Mouse (Mus musculus) adrenal gland (tissue): Measurements from ENCODE around the gene Mesp2.

ENCODE experiments used
- intact Hi-C: fragments of 180-260 bp; cut with DNase I; formaldehyde crosslinking; loops from one replicate; pipeline ENCODE4 v1.15.1; 2025

The Mesp2 gene

DNA sequence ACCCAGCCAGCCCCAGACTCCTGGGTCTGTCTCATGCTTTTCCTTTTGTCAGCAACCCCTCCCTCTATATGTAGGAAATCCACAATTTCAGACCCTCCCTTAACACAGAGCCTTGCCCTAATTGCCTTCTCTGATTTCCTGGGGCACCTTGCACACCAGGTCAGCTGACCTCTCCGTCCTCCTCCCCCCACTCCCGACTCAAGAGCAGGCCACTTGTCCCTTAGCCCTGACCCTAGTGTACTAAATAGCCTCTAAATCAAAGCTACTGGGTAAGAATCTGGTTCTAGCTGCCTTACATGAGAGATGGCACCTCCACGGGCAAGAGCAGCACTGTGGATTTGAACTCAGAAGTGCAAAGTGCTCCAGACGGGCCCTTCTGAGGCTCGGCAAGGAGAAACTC, 8.5 kb upstream of the Mesp2 start:
- intact Hi-C loops: no loop called here

DNA sequence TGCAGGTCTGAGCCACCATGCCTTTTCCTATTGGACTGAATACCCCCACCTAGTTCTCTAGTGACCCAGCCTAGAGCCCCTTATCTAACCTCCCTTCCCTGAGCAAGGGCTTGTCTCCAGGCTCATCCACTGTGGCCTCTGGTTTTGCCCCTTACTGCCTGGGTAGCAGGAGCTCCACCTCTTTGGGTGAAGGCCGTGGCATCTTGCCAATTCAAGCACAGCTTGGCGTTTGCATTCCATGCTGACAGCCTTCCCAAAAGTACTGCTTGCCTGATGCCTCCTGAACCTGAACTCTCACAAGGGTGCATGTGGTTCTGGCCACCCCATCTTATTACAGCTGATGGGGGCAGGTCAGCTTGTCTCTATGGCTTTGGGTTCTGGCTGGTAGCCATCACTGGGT, 6.6 kb upstream of the Mesp2 start:
- intact Hi-C loops: no loop called here

DNA sequence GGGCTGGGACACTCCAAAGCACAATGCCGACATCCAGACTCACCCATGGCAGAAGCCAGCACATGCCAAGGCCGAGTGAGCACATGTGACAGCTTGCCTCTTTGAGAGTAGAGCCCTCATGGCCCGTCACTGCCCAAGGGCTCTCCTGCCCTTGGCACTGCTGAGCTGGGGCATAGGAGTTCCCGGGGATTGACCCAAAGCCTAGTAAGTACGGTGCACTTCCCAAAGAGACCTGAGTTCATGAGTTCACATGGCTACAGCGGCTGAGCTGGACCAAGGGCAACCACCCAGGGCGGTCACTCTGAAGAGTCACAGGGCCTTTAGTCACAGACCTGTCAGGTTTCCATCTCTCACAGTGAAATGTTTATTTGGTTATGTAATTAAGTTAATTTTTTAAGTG, 2.0 kb upstream of the Mesp2 start:
- intact Hi-C loops: no loop called here

DNA sequence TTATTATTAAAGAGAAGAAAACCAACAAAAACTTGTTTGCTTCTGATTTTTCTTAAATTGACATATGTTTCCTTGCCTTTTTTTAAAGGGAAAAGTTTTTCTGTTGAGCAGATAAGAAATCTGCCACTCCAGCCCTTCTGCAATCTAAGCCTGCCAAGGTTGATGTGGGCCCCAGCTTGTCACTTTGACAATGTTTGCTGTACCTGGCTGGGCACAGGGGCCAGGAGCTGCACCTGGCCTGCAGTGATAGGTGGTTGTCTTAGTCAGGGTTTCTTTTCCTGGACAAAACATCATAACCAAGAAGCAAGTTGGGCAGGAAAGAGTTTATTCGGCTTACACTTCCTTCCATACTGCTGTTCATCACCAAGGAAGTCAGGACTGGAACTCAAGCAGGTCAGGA, 2.9 kb downstream of the Mesp2 start:
- intact Hi-C loops: no loop called here

DNA sequence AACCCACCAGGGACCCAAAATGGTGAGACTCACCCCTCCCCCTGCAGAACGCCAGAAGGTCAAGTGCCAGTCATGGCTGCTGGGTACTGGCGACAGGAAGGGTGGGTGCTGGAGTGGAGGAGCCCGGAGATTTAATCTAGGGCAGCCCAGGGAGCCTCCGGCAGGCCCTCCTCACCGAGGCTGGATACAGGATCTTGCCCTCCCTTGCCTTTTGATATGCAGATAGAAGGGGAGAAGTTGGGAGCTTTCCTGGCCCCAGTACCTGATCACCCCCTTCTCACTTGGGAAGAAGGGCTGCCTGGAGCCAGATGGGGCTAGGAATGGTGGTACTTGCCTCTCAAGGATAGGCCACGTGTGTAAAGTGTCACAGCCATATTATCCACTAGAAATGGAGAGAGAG, 7.8 kb downstream of the Mesp2 start:
- intact Hi-C loops: no loop called here

DNA sequence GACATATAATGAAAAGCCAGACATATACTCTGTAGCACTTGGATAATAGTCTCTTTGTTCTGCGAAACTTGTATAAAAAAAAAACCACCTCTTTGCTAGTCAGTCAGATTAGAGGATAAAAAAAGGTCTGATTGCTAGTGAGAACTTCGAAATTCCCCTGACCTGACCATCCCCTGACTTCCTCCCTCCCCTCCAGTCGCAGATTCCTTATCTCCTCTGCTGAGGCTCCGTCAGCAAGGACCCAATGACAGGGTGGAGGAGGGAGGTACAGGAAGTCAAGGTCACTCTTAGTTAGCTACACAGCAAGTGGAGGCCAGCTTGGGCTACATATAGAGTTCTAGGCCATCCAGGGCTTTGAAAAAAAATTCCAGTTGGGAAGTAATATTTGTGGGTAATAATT, 9.0 kb downstream of the Mesp2 start:
- intact Hi-C loops: no loop called here

DNA sequence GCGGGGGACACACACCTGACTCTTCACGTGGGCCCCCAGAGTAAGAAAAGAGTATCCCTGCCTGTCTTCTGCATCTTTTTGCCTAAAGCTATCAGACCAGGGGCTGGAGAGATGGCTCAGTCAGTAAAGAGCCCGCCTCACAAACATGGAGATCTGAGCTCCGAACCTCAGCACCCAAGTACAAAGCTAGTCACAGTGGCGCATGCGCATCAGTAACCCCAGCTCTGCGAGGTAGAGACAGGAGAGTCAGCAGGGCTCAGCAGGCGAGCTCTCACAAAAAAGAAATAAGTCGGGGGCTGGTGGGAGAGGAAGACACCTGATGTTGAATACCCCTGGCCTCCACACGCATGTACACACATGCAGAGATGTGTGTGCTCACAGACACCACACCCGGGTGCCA, 9.5 kb downstream of the Mesp2 start:
- intact Hi-C loops: no loop called here

DNA sequence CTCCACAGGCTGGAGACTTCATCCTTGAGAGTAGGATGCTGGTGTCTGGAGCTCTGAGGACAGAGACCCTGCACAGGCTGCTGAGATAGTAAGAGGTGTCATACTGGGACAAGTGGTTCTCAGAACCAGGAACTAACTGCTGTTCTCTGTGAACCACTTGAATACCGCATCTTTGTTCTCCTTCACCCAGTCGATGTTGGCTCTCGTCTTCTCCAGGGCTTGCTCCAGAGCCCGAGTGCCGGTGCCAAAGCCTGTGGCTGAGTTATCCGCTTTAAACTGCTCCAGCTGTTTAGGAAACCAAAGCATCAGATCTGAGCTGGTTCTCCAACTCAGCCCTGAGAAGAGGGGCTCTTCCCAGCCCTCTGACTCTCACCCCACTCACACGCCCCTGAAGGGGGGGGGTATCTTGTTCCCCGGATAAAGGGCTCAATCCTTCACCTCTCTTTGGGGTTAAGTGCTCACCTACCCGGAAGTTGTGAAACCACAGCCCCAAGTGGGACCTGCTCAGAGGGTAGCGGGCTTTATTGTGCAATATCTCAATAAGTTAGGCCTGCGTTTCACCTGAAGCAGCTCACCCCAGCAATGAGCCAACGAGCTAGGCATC, 11.7 kb downstream of the Mesp2 start:
- intact Hi-C loops: no loop called here

DNA sequence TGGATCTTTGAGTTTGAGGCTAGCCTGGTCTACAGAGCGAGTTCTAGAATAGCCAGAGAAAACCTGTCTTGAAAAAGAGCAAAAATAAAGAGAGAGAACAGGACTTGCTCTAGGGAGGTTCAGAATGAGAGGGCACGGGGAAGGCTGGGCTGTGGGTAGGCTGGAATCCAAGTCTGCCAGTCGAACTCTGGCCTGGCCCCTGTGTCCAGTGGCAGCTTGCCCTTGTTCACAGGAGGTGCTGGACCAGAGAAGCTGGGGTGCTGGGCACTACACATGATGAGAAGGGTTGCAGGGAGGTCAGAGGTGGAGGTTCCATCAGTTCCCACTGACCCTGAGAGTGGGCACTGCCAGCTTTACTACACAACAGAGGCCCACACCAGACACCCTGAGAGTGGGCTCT, 17.8 kb downstream of the Mesp2 start:
- intact Hi-C loops: no loop called here

DNA sequence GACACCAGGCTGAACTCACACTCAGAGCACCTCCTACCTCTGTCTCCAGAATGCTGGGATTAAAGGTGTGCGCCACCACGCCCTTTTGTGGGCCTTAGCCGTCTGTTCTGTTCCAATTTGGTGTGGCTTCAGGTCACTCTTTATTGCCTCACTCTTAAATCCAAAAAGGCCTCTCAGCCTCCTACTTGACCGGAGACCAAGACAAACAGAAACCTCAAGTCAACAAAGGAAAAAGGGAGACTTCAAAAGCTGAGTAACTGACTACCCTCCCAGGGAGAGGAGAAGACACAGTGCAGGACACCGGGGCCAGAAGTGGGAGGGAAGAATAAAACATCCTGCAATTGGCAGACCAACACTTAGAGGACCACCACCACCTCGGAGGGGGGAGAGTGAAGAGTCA, 20.6 kb downstream of the Mesp2 start:
- intact Hi-C loops: no loop called here

DNA sequence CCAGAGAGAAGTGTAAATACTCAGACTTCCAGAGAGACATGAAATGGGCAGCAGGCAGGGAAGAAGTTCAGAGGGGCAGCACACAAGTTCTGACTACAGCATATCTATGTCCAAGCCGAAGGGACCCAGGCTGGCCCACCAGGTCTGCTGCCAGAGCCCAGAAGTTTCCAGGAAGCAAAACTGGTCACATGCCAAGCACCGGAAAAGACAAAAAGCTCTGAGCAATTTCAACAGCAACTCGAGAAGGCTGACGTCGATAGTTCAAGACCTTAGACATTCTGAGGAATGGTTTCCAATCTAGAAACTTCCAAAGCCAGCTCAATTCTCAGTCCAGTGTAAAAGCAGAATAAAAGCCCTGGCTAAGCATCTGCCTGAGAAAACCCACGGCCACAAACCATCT, 21.1 kb downstream of the Mesp2 start:
- intact Hi-C loops: no loop called here

DNA sequence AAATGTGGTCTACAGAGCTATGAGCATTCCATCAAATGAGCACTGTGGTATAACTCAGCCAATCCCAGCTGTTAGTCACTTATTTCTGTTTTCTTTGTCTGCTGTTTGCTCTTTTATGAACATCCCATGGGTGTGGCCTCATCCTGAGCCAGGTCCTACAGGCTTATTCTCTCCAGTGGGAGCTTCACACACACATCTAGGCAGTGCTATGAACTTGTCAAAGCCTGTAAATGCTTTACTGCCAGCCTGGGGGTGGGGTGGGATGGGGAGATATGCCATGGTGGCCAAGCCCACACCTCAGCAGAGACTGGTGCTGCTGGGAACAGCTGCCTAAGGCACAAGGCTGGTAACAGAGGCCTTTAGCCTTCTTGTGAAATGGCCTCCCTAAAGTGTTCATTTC, 22.5 kb downstream of the Mesp2 start:
- intact Hi-C loops: no loop called here

DNA sequence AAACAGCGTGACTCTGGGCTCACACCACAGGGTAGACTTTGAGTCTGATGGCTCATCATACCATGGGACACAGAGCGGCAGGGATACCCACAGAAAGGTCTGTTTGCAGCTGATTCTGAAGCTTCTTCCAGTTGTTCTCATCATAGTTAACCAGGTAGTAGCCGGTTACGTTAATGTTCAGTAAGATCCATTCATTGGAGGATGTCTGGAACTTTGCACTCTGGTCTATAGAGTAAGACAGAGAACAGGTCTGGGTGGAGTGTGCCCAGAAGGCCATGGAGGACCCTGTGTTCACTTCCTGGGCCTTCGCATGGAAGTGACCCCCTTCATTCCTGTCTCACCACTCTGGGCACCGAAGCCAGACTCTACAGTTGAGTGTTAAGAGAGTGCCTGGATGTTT, 24.7 kb downstream of the Mesp2 start:
- intact Hi-C loops: no loop called here

DNA sequence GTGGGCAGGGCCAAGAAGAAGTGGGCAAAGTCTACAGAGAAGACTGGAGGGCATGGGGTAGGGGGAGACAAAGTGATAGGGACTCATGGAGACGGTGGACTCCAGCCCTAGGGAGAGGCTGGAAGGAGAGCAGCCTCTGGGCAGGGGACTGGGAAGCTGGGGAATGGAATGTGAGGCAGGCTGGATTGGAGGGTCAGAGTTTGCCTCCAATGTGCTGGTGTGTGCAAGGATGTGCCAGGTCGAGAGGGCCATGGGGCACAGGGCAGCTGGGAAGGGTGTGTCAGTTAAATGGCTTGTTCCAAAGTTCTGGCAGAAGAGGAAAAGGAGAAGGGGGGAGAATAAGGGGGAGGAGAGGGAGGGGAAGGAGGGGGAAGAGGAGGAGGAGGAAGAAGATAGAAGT, 26.7 kb downstream of the Mesp2 start:
- intact Hi-C loops: no loop called here

DNA sequence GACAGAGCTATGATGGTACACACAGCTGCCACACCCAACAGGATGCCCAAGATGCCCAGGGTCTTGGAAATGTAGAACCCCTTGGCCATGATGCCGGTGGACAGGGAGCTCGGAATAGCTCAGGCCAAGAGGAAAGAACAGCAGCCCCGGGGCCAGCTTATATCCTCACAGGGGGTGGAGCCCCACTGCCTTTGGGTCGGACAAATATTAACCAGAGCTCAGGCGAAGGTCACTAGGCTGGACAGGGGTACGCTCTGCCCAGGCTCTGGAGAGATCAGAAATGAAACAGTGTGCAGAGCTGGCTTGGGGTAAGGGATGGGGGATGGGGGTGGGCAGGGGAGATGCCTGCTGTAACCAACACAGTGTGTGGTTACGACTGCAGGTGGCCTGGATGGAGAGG, 31.6 kb downstream of the Mesp2 start:
- intact Hi-C loops: no loop called here

DNA sequence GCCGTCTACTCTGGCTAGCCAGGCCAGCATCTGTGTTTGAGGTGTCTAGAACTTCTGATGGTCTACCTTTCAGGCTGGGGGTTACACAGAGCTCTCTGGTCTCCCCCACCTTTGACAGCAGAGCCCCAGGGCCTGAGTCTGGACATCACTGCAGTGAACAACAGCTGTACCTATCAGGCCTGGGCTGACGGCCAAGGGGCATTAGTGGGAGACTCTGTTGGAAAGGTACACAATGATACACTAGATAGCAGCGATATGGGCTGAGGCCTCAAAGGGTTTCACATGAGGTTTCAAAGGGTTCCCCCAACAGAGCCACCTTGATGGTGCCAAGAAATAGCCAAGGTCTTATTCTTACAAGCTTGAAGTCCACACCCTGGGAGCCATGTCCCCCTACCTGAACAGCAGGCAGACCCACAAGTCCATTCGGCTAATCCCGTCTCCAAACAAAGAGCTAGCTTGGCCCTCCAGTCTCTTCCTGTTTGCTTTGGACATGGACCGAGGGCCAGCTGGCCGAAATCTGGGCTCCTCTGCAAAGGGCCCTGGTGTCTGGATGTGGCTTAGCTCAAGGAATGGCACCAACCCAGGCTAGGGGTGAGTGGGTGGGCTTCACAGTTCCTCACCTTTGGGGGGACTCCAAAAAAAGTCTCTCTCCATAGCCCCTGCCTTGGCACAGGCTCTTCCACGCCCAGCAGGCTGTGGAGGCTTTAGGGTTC, 33.7 kb downstream of the Mesp2 start:
- intact Hi-C loops: no loop called here

DNA sequence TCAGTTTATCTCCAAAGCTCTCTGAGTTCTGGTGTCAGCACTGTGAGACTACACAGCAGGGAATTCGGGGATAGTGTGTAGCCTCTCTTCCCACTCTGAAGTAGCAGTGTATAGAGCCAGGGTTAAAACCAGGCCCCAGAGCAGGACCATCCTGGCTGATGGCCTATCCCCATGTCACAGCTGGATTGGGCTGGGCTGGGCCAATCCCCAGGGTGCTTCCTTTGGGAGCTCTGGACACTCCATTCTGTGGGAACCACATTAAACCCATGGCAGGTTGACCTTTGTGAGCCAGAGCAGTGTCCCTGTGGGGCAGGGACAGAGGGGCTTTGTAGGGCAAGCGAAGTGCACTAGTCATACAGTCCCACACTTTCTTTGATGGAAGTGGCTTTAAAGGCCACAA, 35.8 kb downstream of the Mesp2 start:
- intact Hi-C loops: no loop called here

DNA sequence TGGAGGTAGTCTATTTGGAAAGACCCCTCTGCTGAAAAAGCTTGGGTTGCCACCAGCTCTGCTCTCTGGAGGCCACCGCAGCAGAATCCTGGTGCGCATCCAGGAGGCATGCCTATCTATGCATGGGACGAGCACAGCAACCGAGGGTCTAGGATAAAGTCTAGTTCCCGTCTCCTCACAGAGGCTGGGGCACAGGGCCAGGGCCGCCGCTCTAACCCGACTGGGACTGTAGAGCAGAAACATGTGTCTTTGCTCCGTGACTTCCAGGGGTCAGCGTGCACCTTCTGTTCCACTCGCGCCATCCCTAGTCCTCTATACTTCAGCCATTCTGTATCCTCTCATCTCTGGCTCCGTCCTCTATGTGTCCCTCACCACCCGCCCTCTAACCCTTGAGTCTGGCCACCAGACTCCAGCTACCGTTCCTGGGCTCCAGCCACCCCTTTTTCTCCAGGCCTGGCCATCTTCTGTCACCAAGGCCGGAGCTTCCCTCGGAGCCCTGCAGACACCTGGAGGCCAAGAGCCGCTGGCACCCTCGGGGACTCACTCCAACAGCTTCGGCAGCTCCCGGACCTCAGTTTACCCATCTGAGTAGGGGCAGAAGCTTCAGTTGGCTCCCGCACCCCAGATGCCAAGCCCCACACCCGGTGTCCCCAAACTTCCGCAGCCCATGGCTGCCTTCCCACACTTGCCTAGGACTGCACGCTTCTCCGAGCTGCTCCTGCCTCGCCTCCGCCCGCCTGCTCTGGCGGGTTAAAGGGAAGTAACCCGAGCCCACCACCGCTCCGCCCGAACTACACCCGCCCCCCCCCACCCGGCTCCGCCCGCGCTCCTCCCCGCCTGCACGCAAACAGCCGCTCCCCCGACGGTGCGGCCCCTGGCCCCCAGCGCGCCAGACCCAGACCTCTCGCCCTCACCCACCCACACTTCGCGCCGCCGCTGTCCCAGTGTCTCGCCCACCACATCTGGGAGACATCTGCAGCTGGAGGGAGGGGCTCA, 37.2 kb downstream of the Mesp2 start:
- intact Hi-C loops: no loop called here

DNA sequence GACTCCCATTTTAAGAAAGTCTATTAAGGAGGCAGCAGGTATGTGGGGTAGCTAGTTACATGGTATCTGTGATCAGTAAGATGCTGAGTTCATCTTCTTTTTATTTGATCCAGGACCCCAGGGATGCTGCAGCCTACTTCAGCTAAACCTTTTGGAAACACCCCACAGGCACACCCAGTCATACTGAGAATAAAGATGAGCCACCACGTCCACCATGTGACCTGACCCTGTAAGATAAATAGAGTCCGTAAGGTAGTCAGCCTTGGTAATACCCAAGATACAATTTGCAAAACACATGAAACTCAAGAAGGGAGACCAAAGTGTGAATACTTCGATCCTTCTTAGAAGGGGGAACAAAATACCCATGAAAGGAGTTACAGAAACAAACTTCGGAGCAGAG, 45.8 kb downstream of the Mesp2 start:
- intact Hi-C loops: no loop called here

DNA sequence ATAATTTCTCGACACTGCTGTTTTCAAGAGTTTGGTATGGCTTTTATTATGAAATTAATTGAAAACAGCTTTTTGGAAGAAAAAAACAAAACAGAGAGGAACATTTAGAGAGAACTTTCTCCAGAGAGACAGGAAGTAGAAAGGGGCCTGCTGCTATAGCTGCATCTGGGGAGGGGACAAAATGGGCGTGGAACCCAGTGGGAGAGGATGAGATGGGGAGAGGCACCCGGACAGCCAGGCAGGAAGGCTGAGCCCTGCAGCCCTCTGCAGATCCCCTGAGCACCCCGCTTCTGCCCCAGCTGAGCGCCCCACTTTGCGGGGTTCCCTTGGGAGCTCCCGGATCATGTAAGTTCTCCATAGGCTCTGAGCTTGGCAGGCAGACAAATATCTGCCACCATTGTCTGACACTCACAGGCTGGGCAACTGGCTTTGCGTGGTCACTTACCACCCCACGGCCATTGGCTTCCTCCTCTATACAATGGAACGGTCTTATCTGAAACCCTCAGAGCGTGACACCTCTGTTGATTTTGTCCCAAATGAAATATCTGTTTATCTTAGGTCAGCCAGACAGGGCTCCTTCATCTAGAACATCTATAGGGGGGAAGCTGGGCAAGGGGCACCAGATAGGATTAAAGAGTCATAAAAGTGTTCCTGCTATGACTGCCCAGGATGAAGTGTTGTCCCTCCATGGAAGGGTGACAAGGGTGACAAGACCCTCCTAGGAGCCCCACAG, 47.8 kb downstream of the Mesp2 start:
- intact Hi-C loops: no loop called here

DNA sequence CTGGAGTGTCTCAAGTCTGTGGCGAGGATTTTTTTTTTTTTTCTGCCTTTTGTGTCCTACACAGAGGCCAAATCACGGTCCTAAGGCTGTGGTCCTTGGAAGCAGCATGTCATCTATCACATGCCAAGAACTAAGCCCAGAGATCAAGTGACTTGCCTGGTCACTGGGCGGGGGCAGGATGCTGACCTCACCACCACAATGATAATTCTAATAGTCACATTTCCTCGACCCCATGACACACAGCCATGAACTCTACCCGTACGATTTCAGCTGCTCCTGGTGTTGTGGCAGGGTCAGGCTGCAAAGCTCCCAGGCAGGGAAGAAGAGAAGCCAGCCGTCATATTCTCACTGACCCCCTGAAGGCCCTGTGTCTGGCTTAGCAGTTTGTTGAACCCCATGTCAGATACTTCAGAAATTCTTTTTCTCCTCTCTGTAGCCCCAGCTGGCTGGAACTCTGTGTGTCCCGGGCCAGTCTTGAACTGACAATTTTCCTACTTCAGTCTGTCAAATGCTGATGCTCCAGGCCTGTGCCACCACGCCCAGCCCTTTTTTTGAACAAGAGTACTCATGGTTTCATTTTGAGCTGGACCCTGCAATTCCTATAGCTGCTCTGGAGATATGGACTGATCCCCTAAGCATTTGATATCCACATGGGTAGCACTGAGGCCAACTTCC, 48.6 kb downstream of the Mesp2 start:
- intact Hi-C loops: no loop called here
